Mouse (Mus musculus): ENCODE results near the gene Mturn. TPM values are rescaled to one million over a fixed set of nuclear protein-coding genes. Genes with fewer than 3 reads are reported as not detected.

Gene Mturn
- 18.3 and 19.9 TPM in 2 replicates for polyA plus RNA-seq (2012; rRNA removed)

GRCm38 (mm10) chr6:54680891-54681745 lies at the start of gene Mturn:
TSS of gene Mturn (plus strand) at chr6:54681624.

Other genes starting within 250 kb of the Mturn start
- gene Scrn1, start 115.1 kb upstream of the Mturn start, polyA plus RNA-seq (2012; rRNA removed), result 37.2 and 42.1 TPM in 2 replicates
- gene Plekha8, start 86.5 kb upstream of the Mturn start, polyA plus RNA-seq (2012; rRNA removed), result 15.5 and 21.6 TPM in 2 replicates
- gene Fkbp14, start 84.3 kb upstream of the Mturn start, polyA plus RNA-seq (2012; rRNA removed), result 10.4 and 19.2 TPM in 2 replicates
- 7.7 and 8.3 TPM in 2 replicates for gene Znrf2, start 135.3 kb downstream of the Mturn start, polyA plus RNA-seq (2012; rRNA removed)

Data from central nervous system, embryonic 11.5 days (tissue).